Mouse (Mus musculus) stomach, postnatal 0 days (tissue): ENCODE measurements around the gene Epha6. TPM values are rescaled to one million over a fixed set of nuclear protein-coding genes. Genes with fewer than 3 reads are reported as not detected.

Experiments used
- ATAC-seq: fragments of 200-750 bp; cut with Nextera tagmentation; 2 replicates; pipeline ENCODE4 v1.8.0; 2017; ENCODE audit not compliant: low FRiP score, low TSS enrichment
- DNase-seq: peaks from one replicate; pipeline ENCODE4 v3.0.0-alpha.2; 2016; ENCODE audit warnings: low spot score
- H3K27ac ChIP-seq: fragments of 300-500 bp; sonication (generic); replicated peaks from 2 replicates; pipeline ENCODE4 v1.5.1; 2014; ENCODE audit warnings: mild to moderate bottlenecking, control low read depth
- H3K27me3 ChIP-seq: fragments of 300-500 bp; sonication (generic); 2 replicates; pipeline ENCODE4 v1.6.1; 2014; ENCODE audit warnings: low read length; ENCODE audit not compliant: control insufficient read depth, insufficient read depth
- H3K36me3 ChIP-seq: fragments of 300-500 bp; sonication (generic); 2 replicates; pipeline ENCODE4 v1.6.1; 2014; ENCODE audit warnings: low read length, mixed read lengths; ENCODE audit not compliant: control insufficient read depth, insufficient read depth
- H3K4me1 ChIP-seq: fragments of 300-500 bp; sonication (generic); replicated peaks from 2 replicates; pipeline ENCODE4 v1.6.1; 2014; ENCODE audit warnings: antibody characterized with exemption; ENCODE audit not compliant: control insufficient read depth, insufficient read depth
- H3K4me2 ChIP-seq: fragments of 300-500 bp; sonication (generic); replicated peaks from 2 replicates; pipeline ENCODE4 v1.6.1; 2014; ENCODE audit warnings: low read depth, mild to moderate bottlenecking, control low read depth, moderate library complexity
- H3K4me3 ChIP-seq: fragments of 300-500 bp; sonication (generic); 2 replicates; pipeline ENCODE4 v1.5.1; 2014; ENCODE audit warnings: low read depth, low read length, control low read depth
- H3K9ac ChIP-seq: fragments of 300-500 bp; sonication (generic); 2 replicates; pipeline ENCODE4 v1.6.1; 2014; ENCODE audit warnings: mild to moderate bottlenecking, low read length, control low read depth, mixed read lengths
- H3K9me3 ChIP-seq: fragments of 300-500 bp; sonication (generic); 2 replicates; pipeline ENCODE4 v1.6.1; 2016; ENCODE audit warnings: low read length; ENCODE audit not compliant: control insufficient read depth
- CTCF ChIP-seq: IDR thresholded peaks from 2 replicates; pipeline ENCODE4 v1.5.1; 2016; ENCODE audit warnings: antibody characterized with exemption, low read depth, mild to moderate bottlenecking, moderate library complexity
- EP300 ChIP-seq: optimal IDR thresholded peaks from 2 replicates; pipeline ENCODE3; 2016; ENCODE audit warnings: antibody characterized with exemption
- WGBS: fragments of 180-500 bp; shearing (Covaris S2); extraction: QIAGEN DNeasy Blood & Tissue Kit; methylation state at CpG from one replicate; pipeline ENCODE4 v1.1.7; 2014; 5-methylcytosine and 5-hydroxymethylcytosine counted together
- polyA plus RNA-seq: library from polyadenylated mRNA; unstranded; fragments of >200 nt; fragmentation: Nextera tagmentation; extraction: Ambion mirVana; gene quantifications from 2 replicates; pipeline ENCODE4 v1.2.1, GENCODE M21; 2015

Epha6 gene
- polyA plus RNA-seq, 1 experiment from 2014 or later = 0.08 TPM

DNA sequence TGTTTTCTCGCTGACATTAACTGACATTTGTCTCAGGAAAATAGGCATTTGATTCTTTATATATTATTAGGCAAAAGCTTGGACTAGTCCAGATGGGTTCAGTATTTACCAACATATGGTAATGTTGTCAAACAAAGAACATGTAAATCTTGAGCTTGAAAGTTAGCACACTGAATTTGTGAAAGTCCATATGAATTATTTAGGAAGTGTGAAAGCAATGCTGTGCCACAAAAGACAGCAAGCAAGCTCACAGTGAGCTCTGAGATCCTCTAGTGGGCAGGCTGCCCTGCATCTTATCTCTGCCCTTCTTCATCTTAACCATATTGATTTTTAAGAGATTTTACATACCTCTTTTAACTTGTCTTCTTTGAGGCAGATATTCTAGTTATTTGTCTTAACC, 510.0 kb downstream of the Epha6 start:
- no peak for ATAC-seq
- Histone ChIP-seq H3K9ac (no peak overlapping the region), H3K4me3 (no peak overlapping the region), H3K36me3 (no peaks in the 10 kb centered on the region), H3K27ac (no peak overlapping the region), H3K27me3 (no peaks in the 10 kb centered on the region), H3K4me2 (no peak overlapping the region), H3K4me1 (no peaks in the 10 kb centered on the region), H3K9me3 (no peaks in the 10 kb centered on the region)
- TF ChIP-seq CTCF (no peak), EP300 (no peak)
- no peak for DNase-seq
- WGBS = 67% methylated on average over 1 of the region's 1 CpGs

GRCm38 (mm10) chr16:60086976-60087375, 518.4 kb downstream of the Epha6 start:
- no peak overlapping the region for H3K4me2 ChIP-seq
- no peak overlapping the region for H3K27ac ChIP-seq
- H3K4me3 ChIP-seq = no peak overlapping the region
- H3K4me1 ChIP-seq = no peaks in the 10 kb centered on the region
- DNase-seq (no peak), ATAC-seq (no peak)
- 84% methylated on average over 3 of the region's 3 CpGs for WGBS
- H3K36me3 ChIP-seq = no peaks in the 10 kb centered on the region
- H3K9ac ChIP-seq = no peak overlapping the region
- no peaks in the 10 kb centered on the region for H3K9me3 ChIP-seq
- no peak for TF ChIP-seq CTCF
- no peak for TF ChIP-seq EP300
- H3K27me3 ChIP-seq = no peaks in the 10 kb centered on the region

DNA sequence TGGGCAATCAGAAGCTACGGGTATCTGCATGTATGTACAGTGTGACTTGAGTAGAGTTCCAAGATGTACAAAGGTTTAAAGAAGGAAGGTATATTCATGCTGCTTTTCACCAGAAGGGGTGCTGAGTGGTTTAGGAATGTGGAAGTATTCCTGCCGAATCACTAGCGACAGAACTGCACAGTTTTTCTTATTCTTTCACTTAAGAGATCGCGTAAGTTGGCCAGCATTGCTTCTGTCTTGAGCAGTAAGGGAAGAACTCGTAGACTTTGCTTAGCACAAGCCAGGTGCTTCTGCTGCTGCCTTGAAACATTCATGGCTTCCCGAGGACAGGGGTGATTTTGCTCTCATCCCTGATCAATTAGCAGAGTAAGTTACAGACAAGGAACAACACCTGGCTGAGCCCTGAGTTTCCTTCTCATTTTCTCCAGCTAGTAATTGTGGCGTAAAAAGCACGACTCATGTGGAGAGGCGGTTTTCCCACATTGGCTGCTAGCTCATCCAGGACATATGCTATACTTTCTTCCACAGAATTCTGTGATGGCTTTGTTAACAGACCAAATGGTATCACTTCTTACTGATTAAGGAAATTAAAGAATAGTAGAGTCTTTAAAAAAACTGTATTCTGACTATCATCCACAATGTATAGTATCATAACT, 534.7 kb downstream of the Epha6 start:
- Histone ChIP-seq H3K9me3 (no peaks in the 10 kb centered on the region), H3K4me2 (no peak overlapping the region), H3K4me3 (no peak overlapping the region), H3K36me3 (no peaks in the 10 kb centered on the region), H3K4me1 (no peaks in the 10 kb centered on the region), H3K27me3 (no peaks in the 10 kb centered on the region), H3K9ac (no peak overlapping the region), H3K27ac (no peak overlapping the region)
- no peak for ATAC-seq
- TF ChIP-seq EP300 (no peak), CTCF (no peak)
- DNase-seq = no peak
- 84% methylated on average over 10 of the region's 10 CpGs for WGBS

GRCm38 (mm10) chr16:60043809-60044208, 561.5 kb downstream of the Epha6 start:
- Histone ChIP-seq H3K4me2 (no peak overlapping the region), H3K4me3 (no peak overlapping the region), H3K27me3 (no peaks in the 10 kb centered on the region), H3K9ac (no peak overlapping the region), H3K4me1 (no peaks in the 10 kb centered on the region), H3K36me3 (no peaks in the 10 kb centered on the region), H3K27ac (no peak overlapping the region), H3K9me3 (no peaks in the 10 kb centered on the region)
- ATAC-seq (no peak), DNase-seq (no peak)
- WGBS = 66% methylated on average over 1 of the region's 1 CpGs
- TF ChIP-seq EP300 (no peak), CTCF (no peak)

GRCm38 (mm10) chr16:60028381-60028780, 577.0 kb downstream of the Epha6 start:
- WGBS = 41% methylated on average over 1 of the region's 1 CpGs
- H3K36me3 ChIP-seq = no peaks in the 10 kb centered on the region
- H3K4me1 ChIP-seq = no peaks in the 10 kb centered on the region
- TF ChIP-seq CTCF (no peak), EP300 (no peak)
- H3K4me2 ChIP-seq = no peak overlapping the region
- DNase-seq (no peak), ATAC-seq (peak; percentile 93)
- H3K27ac ChIP-seq = no peak overlapping the region
- H3K4me3 ChIP-seq = no peak overlapping the region
- no peak overlapping the region for H3K9ac ChIP-seq
- H3K27me3 ChIP-seq = no peaks in the 10 kb centered on the region
- H3K9me3 ChIP-seq = no peaks in the 10 kb centered on the region

GRCm38 (mm10) chr16:60006857-60007568, 598.3 kb downstream of the Epha6 start:
- Histone ChIP-seq H3K27ac (no peak overlapping the region), H3K9ac (no peak overlapping the region), H3K4me3 (no peak overlapping the region), H3K36me3 (no peaks in the 10 kb centered on the region), H3K4me2 (no peak overlapping the region), H3K4me1 (no peaks in the 10 kb centered on the region), H3K27me3 (no peaks in the 10 kb centered on the region), H3K9me3 (no peaks in the 10 kb centered on the region)
- 52% methylated on average over 2 of the region's 2 CpGs for WGBS
- ATAC-seq (no peak), DNase-seq (no peak)
- TF ChIP-seq CTCF (no peak), EP300 (no peak)
